Mouse (Mus musculus) liver, embryonic 11.5 days (tissue): ENCODE data around the gene Cfdp1. TPM values are rescaled to one million over a fixed set of nuclear protein-coding genes. Genes with fewer than 3 reads are reported as not detected.

ENCODE experiments used
- ATAC-seq: fragments of 200-750 bp; cut with Nextera tagmentation; replicated peaks from 2 replicates; pipeline ENCODE4 v1.8.0; 2017; ENCODE audit warnings: moderate number of reproducible peaks, mild to moderate bottlenecking, moderate TSS enrichment, moderate library complexity; ENCODE audit not compliant: low FRiP score
- DNase-seq: peaks from one replicate; pipeline ENCODE4 v3.0.0-alpha.2; 2017; ENCODE audit warnings: low spot score
- H3K27ac ChIP-seq: fragments of 300-500 bp; sonication (generic); 2 replicates; pipeline ENCODE4 v1.5.1; 2014; ENCODE audit warnings: mild to moderate bottlenecking, low read depth, low read length, control low read depth
- H3K27me3 ChIP-seq: fragments of 300-500 bp; sonication (generic); replicated peaks from 2 replicates; pipeline ENCODE4 v1.6.1; 2014; ENCODE audit warnings: low read length, mixed read lengths; ENCODE audit not compliant: control insufficient read depth, insufficient read depth
- H3K36me3 ChIP-seq: fragments of 300-500 bp; sonication (generic); 2 replicates; pipeline ENCODE4 v1.6.1; 2014; ENCODE audit warnings: mild to moderate bottlenecking, low read length, moderate library complexity, mixed read lengths; ENCODE audit not compliant: control insufficient read depth, insufficient read depth
- H3K4me1 ChIP-seq: fragments of 300-500 bp; sonication (generic); replicated peaks from 2 replicates; pipeline ENCODE4 v1.6.1; 2014; ENCODE audit warnings: low read length, mixed read lengths; ENCODE audit not compliant: control insufficient read depth, insufficient read depth
- H3K4me2 ChIP-seq: fragments of 300-500 bp; sonication (generic); 2 replicates; pipeline ENCODE4 v1.6.1; 2014; ENCODE audit warnings: mild to moderate bottlenecking, control low read depth, moderate library complexity
- H3K4me3 ChIP-seq: fragments of 300-500 bp; sonication (generic); 2 replicates; pipeline ENCODE4 v1.5.1; 2014; ENCODE audit warnings: low read depth, low read length, control low read depth
- H3K9ac ChIP-seq: fragments of 300-500 bp; sonication (generic); 2 replicates; pipeline ENCODE4 v1.6.1; 2014; ENCODE audit warnings: low read depth, low read length, control low read depth
- H3K9me3 ChIP-seq: fragments of 300-500 bp; sonication (generic); 2 replicates; pipeline ENCODE4 v1.6.1; 2016; ENCODE audit warnings: low read length, inconsistent platforms, mixed read lengths; ENCODE audit not compliant: control insufficient read depth
- WGBS: fragments of 180-500 bp; shearing (Covaris S2); extraction: QIAGEN DNeasy Blood & Tissue Kit; methylation state at CpG from one replicate; pipeline ENCODE4 v1.1.7; 2014; 5-methylcytosine and 5-hydroxymethylcytosine counted together
- polyA plus RNA-seq: library from polyadenylated mRNA; unstranded; fragments of >200 nt; fragmentation: Nextera tagmentation; extraction: Ambion mirVana; gene quantifications from 2 replicates; pipeline ENCODE4 v1.2.1, GENCODE M21; 2014

Cfdp1 gene
- polyA plus RNA-seq, 1 experiment from 2014 or later, result 234 TPM

DNA sequence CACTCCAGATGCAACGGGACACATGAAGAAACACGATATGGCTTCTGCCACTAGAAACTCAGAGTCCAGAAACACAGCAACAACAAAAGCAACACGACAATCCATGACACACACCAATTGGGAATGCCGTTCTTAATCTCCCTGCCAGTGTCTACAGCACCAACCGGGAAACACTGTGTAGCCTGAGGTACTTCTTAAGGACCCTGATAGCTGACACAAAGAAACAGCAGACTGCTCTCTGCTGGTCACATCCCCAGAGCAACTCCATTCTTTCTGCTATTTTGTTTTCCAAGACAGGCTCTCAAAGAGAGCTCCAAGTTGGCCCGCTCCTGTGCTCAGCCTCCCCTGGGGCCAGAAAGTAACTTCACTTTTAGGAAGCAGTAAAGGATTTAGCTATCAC lies 20.1 kb downstream of the Cfdp1 start:
- DNase-seq (no peak), ATAC-seq (no peak)
- H3K27me3 ChIP-seq, result no peaks in the 10 kb centered on the region
- H3K36me3 ChIP-seq, result peaks cover 14% of the 10 kb centered on the region
- no peak overlapping the region for H3K27ac ChIP-seq
- H3K9me3 ChIP-seq, result no peaks in the 10 kb centered on the region
- WGBS, result 81% methylated on average over 6 of the region's 6 CpGs
- H3K4me1 ChIP-seq, result no peaks in the 10 kb centered on the region
- no peak overlapping the region for H3K4me2 ChIP-seq
- H3K4me3 ChIP-seq, result no peak overlapping the region
- no peak overlapping the region for H3K9ac ChIP-seq

GRCm38 (mm10) chr8:111832983-111833382 lies 21.1 kb downstream of the Cfdp1 start:
- H3K4me3 ChIP-seq, result no peak overlapping the region
- 84% methylated on average over 5 of the region's 5 CpGs for WGBS
- no peaks in the 10 kb centered on the region for H3K9me3 ChIP-seq
- no peaks in the 10 kb centered on the region for H3K4me1 ChIP-seq
- no peak overlapping the region for H3K4me2 ChIP-seq
- H3K36me3 ChIP-seq, result peaks cover 8% of the 10 kb centered on the region; the same call in 1 of the 2 replicates
- no peak for DNase-seq
- H3K27ac ChIP-seq, result no peak overlapping the region
- no peaks in the 10 kb centered on the region for H3K27me3 ChIP-seq
- no peak overlapping the region for H3K9ac ChIP-seq
- no peak for ATAC-seq

DNA sequence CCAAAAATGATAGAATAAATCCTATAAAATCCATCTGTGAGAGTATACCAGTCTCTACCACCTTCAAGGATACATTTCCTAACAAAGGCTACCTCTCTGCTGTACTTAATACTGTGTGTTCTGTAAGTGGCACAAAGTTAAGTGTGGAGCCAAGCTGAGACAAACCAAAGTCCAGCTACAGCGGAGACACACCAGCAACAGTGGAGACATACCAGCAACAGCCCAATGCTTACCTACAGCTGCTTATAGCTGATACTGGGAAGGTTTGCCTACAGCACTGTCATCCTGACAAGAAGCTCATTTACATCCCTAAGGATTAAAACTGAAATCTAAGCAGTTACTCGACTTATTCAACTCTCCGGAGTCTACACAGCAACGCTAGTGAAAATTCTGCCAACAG lies 22.1 kb downstream of the Cfdp1 start:
- no peak overlapping the region for H3K4me3 ChIP-seq
- DNase-seq (no peak), ATAC-seq (no peak)
- WGBS, result 86% methylated on average over 4 of the region's 4 CpGs
- H3K27me3 ChIP-seq, result no peaks in the 10 kb centered on the region
- H3K9ac ChIP-seq, result no peak overlapping the region
- no peaks in the 10 kb centered on the region for H3K4me1 ChIP-seq
- peaks cover 7% of the 10 kb centered on the region; the same call in 1 of the 2 replicates for H3K36me3 ChIP-seq
- H3K4me2 ChIP-seq, result no peak overlapping the region
- no peak overlapping the region for H3K27ac ChIP-seq
- no peaks in the 10 kb centered on the region for H3K9me3 ChIP-seq

GRCm38 (mm10) chr8:111828595-111828994 lies 25.5 kb downstream of the Cfdp1 start:
- Histone ChIP-seq H3K9ac (no peak overlapping the region), H3K4me3 (no peak overlapping the region), H3K36me3 (peaks cover 12% of the 10 kb centered on the region), H3K4me1 (no peaks in the 10 kb centered on the region), H3K27me3 (no peaks in the 10 kb centered on the region), H3K4me2 (no peak overlapping the region), H3K9me3 (no peaks in the 10 kb centered on the region), H3K27ac (no peak overlapping the region)
- ATAC-seq (no peak), DNase-seq (no peak)
- 85% methylated on average over 6 of the region's 6 CpGs for WGBS

DNA sequence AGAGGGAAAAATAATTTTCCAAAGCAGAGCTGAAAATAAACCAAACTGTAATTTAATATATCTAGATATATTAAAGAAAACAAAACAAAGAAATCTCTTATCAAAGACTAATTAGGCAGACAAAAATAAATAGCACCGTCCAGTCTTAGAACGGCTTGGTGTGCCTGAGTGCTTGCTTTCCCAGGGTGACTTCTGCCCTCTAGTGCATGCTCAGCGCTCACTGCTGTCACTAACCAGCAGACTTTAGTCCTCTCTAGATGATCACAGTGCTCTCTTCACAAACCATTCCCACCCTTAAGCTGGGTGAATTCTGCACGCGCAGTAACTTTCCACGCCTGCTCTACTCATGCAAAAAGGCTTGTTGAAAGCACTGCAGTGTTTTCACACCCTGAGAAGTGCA lies 28.9 kb downstream of the Cfdp1 start:
- H3K4me3 ChIP-seq, result no peak overlapping the region
- no peaks in the 10 kb centered on the region for H3K4me1 ChIP-seq
- H3K36me3 ChIP-seq, result peaks cover 15% of the 10 kb centered on the region
- H3K9ac ChIP-seq, result no peak overlapping the region
- H3K27ac ChIP-seq, result no peak overlapping the region
- ATAC-seq (no peak), DNase-seq (no peak)
- H3K9me3 ChIP-seq, result no peaks in the 10 kb centered on the region
- H3K27me3 ChIP-seq, result no peaks in the 10 kb centered on the region
- H3K4me2 ChIP-seq, result no peak overlapping the region
- 75% methylated on average over 6 of the region's 6 CpGs for WGBS

DNA sequence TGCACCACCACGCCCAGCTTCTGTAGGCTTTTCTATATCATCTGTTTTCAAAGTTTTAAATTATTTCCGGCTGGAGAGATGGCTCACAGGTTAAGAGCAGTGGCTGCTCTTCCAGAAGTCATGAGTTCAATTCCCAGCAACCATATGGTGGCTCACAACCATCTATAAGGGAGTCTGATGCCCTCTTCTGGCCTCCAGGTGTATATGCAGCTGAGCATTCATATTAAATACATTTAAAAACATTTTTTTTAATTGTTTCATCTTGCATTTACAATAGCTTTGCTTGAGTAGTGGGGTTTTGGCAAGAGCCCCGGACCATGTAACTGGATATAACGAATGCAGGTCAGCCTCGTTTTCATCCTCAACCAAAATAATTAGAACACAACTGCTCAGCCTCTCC lies 29.8 kb downstream of the Cfdp1 start:
- Histone ChIP-seq H3K9ac (no peak overlapping the region), H3K36me3 (peaks cover 14% of the 10 kb centered on the region), H3K4me3 (no peak overlapping the region), H3K27me3 (no peaks in the 10 kb centered on the region), H3K4me2 (no peak overlapping the region), H3K27ac (no peak overlapping the region), H3K9me3 (no peaks in the 10 kb centered on the region), H3K4me1 (no peaks in the 10 kb centered on the region)
- ATAC-seq (no peak), DNase-seq (no peak)
- WGBS, result 88% methylated on average over 5 of the region's 5 CpGs

DNA sequence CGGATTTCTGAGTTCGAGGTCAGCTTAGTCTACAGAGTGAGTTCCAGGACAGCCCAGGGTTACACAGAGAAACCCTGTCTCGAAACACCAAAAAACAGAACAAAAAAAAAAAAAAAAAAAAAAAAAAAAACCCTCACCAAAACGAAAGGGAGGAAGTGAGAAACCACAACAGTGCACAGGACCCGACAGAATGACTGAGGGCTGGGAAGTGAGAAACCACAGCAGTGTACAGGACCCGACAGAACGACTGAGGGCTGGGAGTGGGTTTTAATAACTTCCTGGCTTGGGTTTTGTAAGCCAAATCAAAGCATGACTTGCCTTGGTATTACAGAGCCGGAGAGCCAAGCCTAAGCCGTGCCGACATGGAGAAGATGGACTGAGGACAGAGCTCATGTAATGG lies 32.9 kb downstream of the Cfdp1 start:
- H3K9me3 ChIP-seq, result no peaks in the 10 kb centered on the region
- H3K4me1 ChIP-seq, result no peaks in the 10 kb centered on the region
- no peaks in the 10 kb centered on the region for H3K27me3 ChIP-seq
- H3K36me3 ChIP-seq, result peaks cover 12% of the 10 kb centered on the region; the same call in 1 of the 2 replicates
- no peak overlapping the region for H3K27ac ChIP-seq
- DNase-seq, result no peak
- H3K9ac ChIP-seq, result no peak overlapping the region
- H3K4me2 ChIP-seq, result no peak overlapping the region
- no peak for ATAC-seq
- H3K4me3 ChIP-seq, result no peak overlapping the region
- WGBS, result 49% methylated on average over 10 of the region's 10 CpGs

- H3K36me3 ChIP-seq, result peaks cover 12% of the 10 kb centered on the region; the same call in 1 of the 2 replicates
- no peak overlapping the region for H3K4me3 ChIP-seq
- no peak overlapping the region for H3K9ac ChIP-seq
- no peak overlapping the region for H3K27ac ChIP-seq
- no peaks in the 10 kb centered on the region for H3K27me3 ChIP-seq
- ATAC-seq, result no peak
- H3K9me3 ChIP-seq, result no peaks in the 10 kb centered on the region
- H3K4me1 ChIP-seq, result no peaks in the 10 kb centered on the region
- 76% methylated on average over 4 of the region's 4 CpGs for WGBS
- no peak for DNase-seq
- H3K4me2 ChIP-seq, result no peak overlapping the region
Measured at GRCm38 (mm10) chr8:111820691-111821090, 33.4 kb downstream of the Cfdp1 start.

GRCm38 (mm10) chr8:111820018-111820417 lies 34.1 kb downstream of the Cfdp1 start:
- Histone ChIP-seq H3K36me3 (peaks cover 12% of the 10 kb centered on the region; the same call in 1 of the 2 replicates), H3K4me3 (no peak overlapping the region)

More at GRCm38 (mm10) chr8:111820018-111820417, 34.1 kb downstream of the Cfdp1 start:
- DNase-seq (no peak), ATAC-seq (no peak)
- Histone ChIP-seq H3K9ac (no peak overlapping the region), H3K27me3 (no peaks in the 10 kb centered on the region), H3K4me2 (no peak overlapping the region), H3K4me1 (no peaks in the 10 kb centered on the region), H3K27ac (no peak overlapping the region), H3K9me3 (no peaks in the 10 kb centered on the region)
- 81% methylated on average over 12 of the region's 12 CpGs for WGBS
